Mouse (Mus musculus): ENCODE measurements around the gene Gcfc2.

DNA sequence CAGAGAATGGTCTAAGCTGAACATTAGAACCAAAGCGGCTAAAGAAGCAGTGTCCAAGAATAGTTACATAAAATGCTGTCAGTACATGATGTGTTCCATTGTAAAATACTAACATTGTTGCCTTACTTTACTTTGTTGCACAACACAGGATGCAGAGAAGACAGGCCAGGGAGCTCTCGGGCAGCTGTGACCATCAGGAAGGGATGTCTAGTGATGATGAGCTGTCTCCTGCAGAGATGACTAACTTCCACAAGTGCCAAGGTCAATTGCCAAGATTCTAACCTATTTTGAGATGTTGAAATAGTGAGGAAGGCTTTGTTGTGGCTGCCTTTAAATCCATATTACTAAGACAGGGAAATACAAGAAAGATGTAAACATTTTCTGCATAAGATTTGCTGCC lies 19.8 kb downstream of the Gcfc2 start:
- TF ChIP-seq CTCF (IDR thresholded peaks at IDR 0.05; ENCODE audit: low read depth, low read length) (no peak), GATA1 (IDR thresholded peaks at IDR 0.05; ENCODE audit: borderline replicate concordance, low read length) (no peak)
